Mouse (Mus musculus) layer of hippocampus, postnatal 14 days (tissue): Measurements from ENCODE around the gene Slc35f6. TPM values are rescaled to one million over a fixed set of nuclear protein-coding genes. Genes with fewer than 3 reads are reported as not detected.
"Not testable (repeated sequence)": the region's sequence is repeated elsewhere in the genome, so short reads cannot be mapped to it uniquely, and the experiment has no call there.

Source experiments
- DNase-seq, 2 experiments: peaks; one replicate each; pipeline ENCODE4 v3.0.0; 2021 to 2022; ENCODE audit warnings: low spot score in 2 of 2, mixed read lengths in 1 of 2
- total RNA-seq, 2 experiments: library from RNA; stranded (reverse); gene quantifications; 2 replicates each; pipeline ENCODE4 v1.2.3; 2021

Gene Slc35f6
- total RNA-seq, 2 experiments from 2014 or later: 32.6 to 32.7 TPM

GRCm38 (mm10) chr5:30655042-30655441, 7.3 kb downstream of the Slc35f6 start:
- no peak for DNase-seq

- no peak for DNase-seq
Observed at GRCm38 (mm10) chr5:30655526-30656195, 7.9 kb downstream of the Slc35f6 start.

GRCm38 (mm10) chr5:30659042-30659441, 11.3 kb downstream of the Slc35f6 start:
- DNase-seq: no peak

- DNase-seq: no peak
Observed at GRCm38 (mm10) chr5:30660278-30660677, 12.5 kb downstream of the Slc35f6 start.

GRCm38 (mm10) chr5:30660813-30661212, 13.1 kb downstream of the Slc35f6 start:
- DNase-seq: no peak

- no peak for DNase-seq
Observed at GRCm38 (mm10) chr5:30665360-30665759, 17.6 kb downstream of the Slc35f6 start.

GRCm38 (mm10) chr5:30665968-30666367, 18.2 kb downstream of the Slc35f6 start:
- peak in 1 of 2 experiments; percentile 59 for DNase-seq

GRCm38 (mm10) chr5:30666391-30667195, 18.9 kb downstream of the Slc35f6 start, which contains the start of gene Cenpa:
Gene Cenpa, plus strand, starts transcription at chr5:30666777.
- DNase-seq: peak; percentile 82 to 96

GRCm38 (mm10) chr5:30667215-30667614, 19.5 kb downstream of the Slc35f6 start:
- no peak for DNase-seq

- no peak for DNase-seq
Observed at GRCm38 (mm10) chr5:30667686-30668085, 20.0 kb downstream of the Slc35f6 start.

GRCm38 (mm10) chr5:30668637-30669495, 21.1 kb downstream of the Slc35f6 start:
- DNase-seq: no peak

GRCm38 (mm10) chr5:30669496-30669830, 21.7 kb downstream of the Slc35f6 start:
- no peak for DNase-seq

GRCm38 (mm10) chr5:30670091-30670490, 22.4 kb downstream of the Slc35f6 start:
- no peak for DNase-seq

GRCm38 (mm10) chr5:30674001-30674400, 26.3 kb downstream of the Slc35f6 start:
- no peak for DNase-seq

GRCm38 (mm10) chr5:30676800-30677199, 29.1 kb downstream of the Slc35f6 start:
- no peak for DNase-seq

GRCm38 (mm10) chr5:30678069-30678468, 30.3 kb downstream of the Slc35f6 start:
- not testable (repeated sequence) for DNase-seq

- no peak for DNase-seq
Observed at GRCm38 (mm10) chr5:30678722-30679296, 31.1 kb downstream of the Slc35f6 start.

GRCm38 (mm10) chr5:30679593-30679992, 31.9 kb downstream of the Slc35f6 start:
- no peak for DNase-seq

- DNase-seq: no peak
Observed at GRCm38 (mm10) chr5:30681970-30682369, 34.2 kb downstream of the Slc35f6 start.

- DNase-seq: no peak
Observed at GRCm38 (mm10) chr5:30682967-30683600, 35.4 kb downstream of the Slc35f6 start.

- DNase-seq: no peak
Observed at GRCm38 (mm10) chr5:30683993-30684392, 36.3 kb downstream of the Slc35f6 start.
